Mouse (Mus musculus): ENCODE data around the gene Lgr5.

DNA sequence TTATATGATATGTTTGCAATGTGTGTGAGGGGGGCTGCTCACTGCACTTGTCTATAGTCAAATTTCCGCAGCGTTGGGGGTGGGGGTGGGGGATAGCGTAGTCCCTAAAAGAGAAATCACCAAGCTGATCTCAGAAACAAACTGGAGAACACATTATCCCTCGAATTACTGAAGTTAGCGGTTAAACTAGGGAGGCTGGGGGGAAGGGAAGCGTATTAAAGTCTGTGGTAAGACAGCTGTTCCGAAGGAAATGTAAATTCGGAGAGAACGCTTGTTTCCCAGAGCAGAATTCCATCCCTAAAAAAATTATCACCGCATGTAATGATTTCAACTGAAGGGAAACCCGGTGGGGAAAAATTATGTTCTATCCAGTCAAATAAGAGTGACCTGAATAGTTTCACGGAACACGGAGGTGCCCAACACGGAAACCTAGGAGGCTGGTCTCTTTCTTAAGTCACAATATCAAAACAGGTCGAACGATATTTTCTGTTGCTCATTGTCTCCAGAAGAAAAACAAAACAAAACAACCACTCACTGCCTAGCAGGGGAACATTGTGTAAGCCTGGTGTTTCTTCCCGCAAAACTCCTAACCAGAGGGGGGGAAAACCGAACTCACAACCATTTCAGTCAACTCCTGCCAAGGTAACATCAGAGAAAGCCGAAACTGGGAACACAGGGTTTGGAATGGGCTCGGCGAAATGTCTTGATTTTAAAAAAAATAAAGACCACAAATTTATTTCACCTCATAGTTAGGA lies 1.9 kb downstream of the Lgr5 start:
- TF ChIP-seq CTCF (IDR thresholded peaks at IDR 0.05; ENCODE audit: low read depth) (no peak), EP300 (IDR thresholded peaks at IDR 0.05; ENCODE audit: low read depth) (no peak)

Data from liver, postnatal 0 days (tissue).